Mouse (Mus musculus) ES-Bruce4 (cell line): ENCODE measurements around the gene Gtf2i. TPM values are rescaled to one million over a fixed set of nuclear protein-coding genes. Genes with fewer than 3 reads are reported as not detected.

Experiments used
- H3K27ac ChIP-seq: 2 replicates; pipeline ENCODE4 v1.5.1; 2012; ENCODE audit warnings: low read length, inconsistent platforms; ENCODE audit not compliant: insufficient read depth
- H3K27me3 ChIP-seq: 2 replicates; pipeline ENCODE4 v1.6.1; 2012; ENCODE audit warnings: mild to moderate bottlenecking, low read length, inconsistent platforms; ENCODE audit not compliant: control insufficient read depth, poor library complexity, insufficient read depth, severe bottlenecking
- H3K36me3 ChIP-seq: 2 replicates; pipeline ENCODE4 v1.6.1; 2012; ENCODE audit warnings: inconsistent platforms, mild to moderate bottlenecking, low read length, moderate library complexity; ENCODE audit not compliant: control insufficient read depth, poor library complexity, insufficient read depth, severe bottlenecking
- H3K4me1 ChIP-seq: one replicate; pipeline ENCODE4 v1.8.1; 2011; ENCODE audit warnings: low read length; ENCODE audit not compliant: control insufficient read depth, insufficient read depth
- H3K4me3 ChIP-seq: 2 replicates; pipeline ENCODE4 v1.5.1; 2011; ENCODE audit warnings: low read depth, mild to moderate bottlenecking, low read length
- H3K9ac ChIP-seq: 2 replicates; pipeline ENCODE4 v1.6.1; 2012; ENCODE audit warnings: low read depth, mild to moderate bottlenecking, inconsistent platforms; ENCODE audit not compliant: poor library complexity, severe bottlenecking
- H3K9me3 ChIP-seq: replicated peaks from 2 replicates; pipeline ENCODE4 v1.6.1; 2012; ENCODE audit warnings: mild to moderate bottlenecking, low read length, inconsistent platforms; ENCODE audit not compliant: control insufficient read depth, poor library complexity, insufficient read depth, severe bottlenecking
- CTCF ChIP-seq: IDR thresholded peaks from one replicate; pipeline ENCODE4 v1.8.1; 2011; ENCODE audit warnings: low read depth, low read length
- EP300 ChIP-seq: IDR thresholded peaks from 2 replicates; pipeline ENCODE4 v1.6.1; 2011; ENCODE audit warnings: low read depth, low read length; ENCODE audit not compliant: insufficient read depth
- POLR2A ChIP-seq: IDR thresholded peaks from one replicate; pipeline ENCODE4 v1.8.1; 2011; ENCODE audit warnings: low read length; ENCODE audit not compliant: insufficient read depth
- polyA plus RNA-seq: library from polyadenylated mRNA; stranded (reverse); fragments of >200 nt; gene quantifications from 2 replicates; pipeline ENCODE4 v1.2.4, GENCODE M21; 2011; ENCODE audit warnings: low read depth; ENCODE audit not compliant: missing spikeins, insufficient read depth, insufficient read length

Gtf2i gene
- polyA plus RNA-seq, 1 experiment: 242 TPM

- no peaks in the 10 kb centered on the region for H3K27me3 ChIP-seq
- TF ChIP-seq CTCF: no peak
- TF ChIP-seq POLR2A: no peak
- TF ChIP-seq EP300: no peak
- H3K9ac ChIP-seq: no peak overlapping the region
- H3K4me3 ChIP-seq: no peak overlapping the region
- H3K36me3 ChIP-seq: peaks cover 31% of the 10 kb centered on the region
- H3K9me3 ChIP-seq: no peaks in the 10 kb centered on the region
- H3K27ac ChIP-seq: no peak overlapping the region
- H3K4me1 ChIP-seq: no peaks in the 10 kb centered on the region
These were observed 63.5 kb downstream of the Gtf2i start for GRCm38 (mm10) chr5:134251083-134251482.

GRCm38 (mm10) chr5:134250601-134251000, 64.0 kb downstream of the Gtf2i start:
- Histone ChIP-seq H3K4me1 (no peaks in the 10 kb centered on the region), H3K27me3 (no peaks in the 10 kb centered on the region), H3K27ac (no peak overlapping the region), H3K4me3 (no peak overlapping the region), H3K36me3 (peaks cover 31% of the 10 kb centered on the region), H3K9me3 (no peaks in the 10 kb centered on the region), H3K9ac (no peak overlapping the region)
- TF ChIP-seq POLR2A (no peak), CTCF (no peak), EP300 (no peak)

DNA sequence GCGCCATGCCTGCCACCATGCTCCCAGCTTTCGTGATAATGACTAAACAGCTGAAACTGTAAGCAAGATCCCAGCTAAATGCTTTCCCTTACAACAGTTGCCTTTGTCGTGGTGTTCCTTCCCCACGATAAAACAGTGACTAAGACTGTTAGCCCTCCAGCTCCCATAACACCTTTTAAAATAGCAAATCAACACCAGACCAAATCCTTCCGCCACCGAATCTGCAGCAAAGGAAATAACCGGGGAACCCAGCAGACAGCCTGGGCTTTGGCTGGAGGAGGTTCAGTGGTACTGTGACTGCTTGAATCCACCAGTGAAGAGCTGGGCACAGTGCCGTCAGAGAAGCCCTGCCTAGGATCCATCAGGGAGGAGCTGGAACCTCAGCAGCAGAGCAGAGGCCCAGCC, 65.3 kb downstream of the Gtf2i start:
- H3K4me1 ChIP-seq: no peaks in the 10 kb centered on the region
- no peak for TF ChIP-seq CTCF
- no peak for TF ChIP-seq EP300
- no peak for TF ChIP-seq POLR2A

GRCm38 (mm10) chr5:134248608-134249244, 65.8 kb downstream of the Gtf2i start:
- Histone ChIP-seq H3K36me3 (peaks cover 45% of the 10 kb centered on the region), H3K27ac (no peak overlapping the region), H3K4me3 (no peak overlapping the region), H3K9ac (no peak overlapping the region), H3K27me3 (no peaks in the 10 kb centered on the region), H3K4me1 (no peaks in the 10 kb centered on the region), H3K9me3 (no peaks in the 10 kb centered on the region)
- TF ChIP-seq POLR2A: no peak
- TF ChIP-seq EP300: no peak
- TF ChIP-seq CTCF: no peak

More for the DNA sequence above, 65.3 kb downstream of the Gtf2i start:
- Histone ChIP-seq H3K9ac (no peak overlapping the region), H3K36me3 (peaks cover 42% of the 10 kb centered on the region), H3K4me3 (no peak overlapping the region), H3K27me3 (no peaks in the 10 kb centered on the region), H3K9me3 (no peaks in the 10 kb centered on the region), H3K27ac (no peak overlapping the region)

DNA sequence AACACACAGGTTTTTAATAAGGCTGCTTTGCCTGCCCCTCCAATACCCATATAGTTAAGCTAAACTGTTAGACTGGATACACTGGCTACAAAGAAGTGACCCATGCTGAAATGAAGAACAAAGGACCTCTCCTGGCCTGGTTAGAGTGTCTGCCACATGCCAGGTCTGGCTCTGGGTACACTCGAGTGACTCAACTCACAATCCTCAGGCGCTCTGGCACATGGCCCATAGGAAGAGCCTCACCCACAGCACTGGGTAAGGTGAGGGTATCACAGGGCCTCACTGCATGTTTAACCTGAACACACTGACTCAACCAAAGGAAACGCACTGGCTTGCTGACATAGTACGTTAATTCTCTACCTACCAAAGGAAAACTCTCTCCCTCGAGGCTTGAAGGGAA, 68.4 kb downstream of the Gtf2i start:
- peaks cover 60% of the 10 kb centered on the region for H3K36me3 ChIP-seq
- no peak overlapping the region for H3K4me3 ChIP-seq
- no peak overlapping the region for H3K27ac ChIP-seq
- no peak for TF ChIP-seq CTCF
- TF ChIP-seq POLR2A: no peak
- no peak for TF ChIP-seq EP300
- H3K4me1 ChIP-seq: no peaks in the 10 kb centered on the region
- H3K27me3 ChIP-seq: no peaks in the 10 kb centered on the region
- H3K9ac ChIP-seq: no peak overlapping the region
- no peaks in the 10 kb centered on the region for H3K9me3 ChIP-seq

DNA sequence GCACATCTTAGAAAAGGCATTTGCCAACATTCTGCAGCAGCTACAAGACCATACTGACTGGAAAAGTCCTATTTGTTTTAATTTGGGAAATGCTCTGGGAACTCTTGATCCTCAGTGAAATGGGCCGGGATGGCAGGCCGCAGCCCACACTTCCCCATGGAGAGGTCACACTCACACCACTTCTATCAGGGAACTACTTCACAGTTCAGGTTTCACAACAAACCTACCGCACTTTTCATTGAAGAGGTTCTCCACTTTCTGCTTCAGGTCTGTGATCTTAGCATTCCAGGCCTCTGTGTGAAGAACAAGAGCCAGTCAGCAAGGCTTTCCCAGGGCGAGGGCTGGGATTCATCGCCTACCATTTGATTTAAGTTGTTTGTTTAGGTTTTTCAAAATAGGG, 69.7 kb downstream of the Gtf2i start:
- Histone ChIP-seq H3K36me3 (peaks cover 71% of the 10 kb centered on the region), H3K4me1 (no peaks in the 10 kb centered on the region), H3K4me3 (no peak overlapping the region), H3K27ac (no peak overlapping the region), H3K9ac (no peak overlapping the region), H3K27me3 (no peaks in the 10 kb centered on the region), H3K9me3 (no peaks in the 10 kb centered on the region)
- TF ChIP-seq CTCF: no peak
- no peak for TF ChIP-seq EP300
- no peak for TF ChIP-seq POLR2A
